Mouse (Mus musculus): ENCODE data around the gene Dapp1. TPM values are rescaled to one million over a fixed set of nuclear protein-coding genes. Genes with fewer than 3 reads are reported as not detected.

Dapp1 gene
- polyA plus RNA-seq, 1 experiment from 2014 or later, result 22.7 TPM

DNA sequence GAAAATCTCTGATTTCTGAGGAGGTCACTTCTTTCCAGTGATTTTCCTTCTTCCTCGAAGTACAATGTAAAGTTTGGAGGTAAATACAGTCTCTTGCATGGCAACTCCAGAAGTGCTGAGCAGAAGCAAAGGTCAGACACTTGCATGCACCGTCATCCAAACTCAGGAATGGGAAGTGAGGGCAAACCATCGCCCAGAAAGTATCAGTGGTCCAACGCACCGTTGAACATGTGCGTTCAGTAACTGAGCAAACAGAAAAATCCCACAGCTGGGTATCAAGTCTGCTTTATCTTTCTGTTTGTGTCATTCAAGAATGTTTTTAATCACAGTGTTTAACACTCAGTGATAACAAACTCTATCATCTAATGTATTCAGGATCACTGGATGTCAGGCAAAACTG, 21.2 kb upstream of the Dapp1 start:
- no peak for ATAC-seq
- Histone ChIP-seq H3K4me1 (no peaks in the 10 kb centered on the region), H3K9ac (no peak overlapping the region), H3K9me3 (replicated peaks) (no peaks in the 10 kb centered on the region), H3K27me3 (replicated peaks) (no peaks in the 10 kb centered on the region), H3K4me3 (no peak overlapping the region), H3K36me3 (no peaks in the 10 kb centered on the region), H3K27ac (no peak overlapping the region), H3K4me2 (no peak overlapping the region)
- 59% methylated on average over 6 of the region's 6 CpGs for WGBS (ENCODE audit: insufficient replicate concordance)

- Histone ChIP-seq H3K9me3 (replicated peaks) (no peaks in the 10 kb centered on the region), H3K4me1 (no peaks in the 10 kb centered on the region), H3K9ac (no peak overlapping the region), H3K27me3 (replicated peaks) (no peaks in the 10 kb centered on the region), H3K27ac (no peak overlapping the region), H3K4me3 (no peak overlapping the region), H3K4me2 (no peak overlapping the region), H3K36me3 (no peaks in the 10 kb centered on the region)
- WGBS (ENCODE audit: insufficient replicate concordance), result 51% methylated on average over 4 of the region's 4 CpGs
- ATAC-seq, result no peak
Measured at GRCm38 (mm10) chr3:138001865-138002264, 20.5 kb upstream of the Dapp1 start.

GRCm38 (mm10) chr3:138000724-138001069, 19.4 kb upstream of the Dapp1 start:
- H3K4me1 ChIP-seq, result no peaks in the 10 kb centered on the region
- H3K9me3 ChIP-seq (replicated peaks), result no peaks in the 10 kb centered on the region
- WGBS (ENCODE audit: insufficient replicate concordance), result 50% methylated on average over 4 of the region's 4 CpGs
- peak; percentile 27; the same call in 1 of the 2 replicates for ATAC-seq
- no peak overlapping the region for H3K4me3 ChIP-seq
- H3K27me3 ChIP-seq (replicated peaks), result no peaks in the 10 kb centered on the region
- no peak overlapping the region for H3K27ac ChIP-seq
- H3K9ac ChIP-seq, result no peak overlapping the region
- no peak overlapping the region for H3K4me2 ChIP-seq
- no peaks in the 10 kb centered on the region for H3K36me3 ChIP-seq

DNA sequence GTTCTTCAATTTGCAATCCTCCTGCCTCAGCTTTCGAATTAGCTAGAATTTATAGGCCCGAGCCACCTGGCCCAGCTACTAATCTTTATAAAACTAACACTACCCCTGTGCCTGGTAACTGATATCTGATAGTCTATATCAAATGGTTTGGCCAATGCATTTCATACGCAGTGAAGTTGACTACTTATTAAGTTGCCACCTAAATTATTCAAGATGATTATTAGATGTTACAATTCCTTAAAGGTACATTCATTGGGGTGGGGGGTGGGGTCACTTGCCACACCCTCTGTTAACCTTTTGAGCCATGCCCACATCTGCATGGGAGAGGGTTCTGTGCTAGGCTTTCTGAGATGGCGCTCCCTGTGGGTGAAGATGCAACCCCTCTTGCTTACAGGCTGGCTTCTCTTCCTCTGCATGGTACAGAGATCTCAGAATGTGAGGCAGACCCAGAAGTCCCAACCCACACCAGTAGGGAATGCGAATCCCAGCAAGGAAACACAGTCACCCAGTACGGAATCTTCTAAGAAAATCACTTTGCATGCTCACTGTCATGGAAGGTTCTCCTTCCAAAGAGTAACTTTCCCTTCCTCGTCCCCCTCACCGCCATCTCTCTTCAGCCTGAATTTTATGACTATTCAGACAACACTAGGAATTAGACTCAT, 18.8 kb upstream of the Dapp1 start:
- H3K4me2 ChIP-seq, result no peak overlapping the region
- 76% methylated on average over 8 of the region's 8 CpGs for WGBS (ENCODE audit: insufficient replicate concordance)
- no peak for ATAC-seq

GRCm38 (mm10) chr3:137999224-137999790, 18.0 kb upstream of the Dapp1 start:
- 0 out of 2 replicates have a peak, but pooled peaks cover 6% of the 10 kb centered on the region for H3K27me3 ChIP-seq (replicated peaks)
- no peaks in the 10 kb centered on the region for H3K36me3 ChIP-seq
- no peak overlapping the region for H3K4me2 ChIP-seq
- no peak overlapping the region for H3K9ac ChIP-seq
- no peak overlapping the region for H3K4me3 ChIP-seq
- no peaks in the 10 kb centered on the region for H3K4me1 ChIP-seq
- no peak overlapping the region for H3K27ac ChIP-seq
- ATAC-seq, result no peak
- 64% methylated on average over 9 of the region's 9 CpGs for WGBS (ENCODE audit: insufficient replicate concordance)
- H3K9me3 ChIP-seq (replicated peaks), result no peaks in the 10 kb centered on the region

More for the DNA sequence above, 18.8 kb upstream of the Dapp1 start:
- H3K27me3 ChIP-seq (replicated peaks), result no peaks in the 10 kb centered on the region
- H3K36me3 ChIP-seq, result no peaks in the 10 kb centered on the region
- H3K9me3 ChIP-seq (replicated peaks), result no peaks in the 10 kb centered on the region
- no peak overlapping the region for H3K27ac ChIP-seq
- H3K4me3 ChIP-seq, result no peak overlapping the region
- no peaks in the 10 kb centered on the region for H3K4me1 ChIP-seq
- H3K9ac ChIP-seq, result no peak overlapping the region

DNA sequence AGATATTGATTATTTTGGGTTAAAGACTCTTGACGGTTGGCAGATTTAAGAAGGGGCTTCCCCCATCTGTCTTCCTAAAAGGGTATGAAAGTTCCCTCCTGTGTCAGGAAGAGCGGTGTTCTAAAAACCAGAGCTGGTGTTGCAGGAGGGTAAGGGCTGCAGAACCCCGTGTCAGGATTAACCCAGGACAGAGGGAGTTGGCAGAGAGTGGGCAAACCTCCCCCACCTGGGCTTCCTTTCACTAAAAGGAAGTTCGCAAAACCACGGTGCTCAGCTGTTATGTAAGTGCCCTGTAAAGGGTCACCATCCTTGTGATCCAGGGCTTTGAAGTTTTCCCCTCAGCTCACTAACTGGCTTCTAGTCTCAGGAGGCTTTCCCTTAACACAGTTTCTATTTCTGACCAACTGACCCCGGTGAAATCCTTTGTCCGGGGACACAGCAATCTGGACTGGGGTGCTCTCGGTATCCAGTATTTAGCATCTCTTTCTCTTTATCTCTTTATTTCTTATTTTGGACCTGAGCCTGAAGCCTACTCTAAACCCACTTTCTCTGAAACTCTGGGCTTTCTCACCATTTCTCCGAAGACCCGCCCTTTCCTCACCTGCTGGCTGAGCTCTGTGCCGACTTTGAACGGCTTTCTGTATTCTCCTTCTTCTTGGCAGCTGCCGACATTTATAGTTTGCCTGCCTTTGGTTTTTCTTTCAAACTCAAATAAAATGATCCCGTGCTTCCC, 17.3 kb upstream of the Dapp1 start:
- no peak overlapping the region for H3K27ac ChIP-seq

DNA sequence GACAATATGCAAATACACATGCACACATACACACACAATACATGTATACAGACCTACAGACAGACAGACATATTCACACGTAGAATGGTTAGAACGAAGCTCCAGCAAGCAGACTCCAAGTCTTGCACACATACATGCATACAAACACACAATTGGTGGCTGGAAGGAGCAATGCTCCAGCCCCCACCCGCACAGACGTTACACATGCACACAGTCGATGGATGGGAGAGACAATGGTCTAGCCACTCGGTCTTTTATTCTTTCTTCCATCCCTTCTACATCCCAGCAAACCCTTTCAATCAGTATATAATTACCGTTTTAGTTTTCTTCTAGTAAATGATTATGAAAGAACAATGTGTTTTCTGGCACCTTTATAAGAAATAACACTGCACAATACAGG, 14.1 kb upstream of the Dapp1 start:
- H3K9ac ChIP-seq, result no peak overlapping the region
- no peak overlapping the region for H3K4me3 ChIP-seq
- peaks cover 10% of the 10 kb centered on the region for H3K4me1 ChIP-seq
- no peaks in the 10 kb centered on the region for H3K36me3 ChIP-seq
- no peak for ATAC-seq
- WGBS (ENCODE audit: insufficient replicate concordance), result 72% methylated on average over 7 of the region's 7 CpGs
- no peak overlapping the region for H3K27ac ChIP-seq
- no peaks in the 10 kb centered on the region for H3K9me3 ChIP-seq (replicated peaks)
- H3K27me3 ChIP-seq (replicated peaks), result 0 out of 2 replicates have a peak, but pooled peaks cover 6% of the 10 kb centered on the region
- H3K4me2 ChIP-seq, result no peak overlapping the region

More for the DNA sequence above, 17.3 kb upstream of the Dapp1 start:
- ATAC-seq, result no peak
- Histone ChIP-seq H3K4me1 (no peaks in the 10 kb centered on the region), H3K36me3 (no peaks in the 10 kb centered on the region), H3K9me3 (replicated peaks) (no peaks in the 10 kb centered on the region), H3K4me2 (no peak overlapping the region), H3K9ac (no peak overlapping the region), H3K27me3 (replicated peaks) (0 out of 2 replicates have a peak, but pooled peaks cover 6% of the 10 kb centered on the region), H3K4me3 (no peak overlapping the region)
- 58% methylated on average over 14 of the region's 14 CpGs for WGBS (ENCODE audit: insufficient replicate concordance)

- no peak for ATAC-seq
- Histone ChIP-seq H3K9me3 (replicated peaks) (no peaks in the 10 kb centered on the region), H3K36me3 (no peaks in the 10 kb centered on the region), H3K4me3 (no peak overlapping the region), H3K9ac (no peak overlapping the region), H3K27me3 (replicated peaks) (0 out of 2 replicates have a peak, but pooled peaks cover 6% of the 10 kb centered on the region), H3K4me1 (peaks cover 10% of the 10 kb centered on the region), H3K27ac (no peak overlapping the region), H3K4me2 (no peak overlapping the region)
- 80% methylated on average over 2 of the region's 2 CpGs for WGBS (ENCODE audit: insufficient replicate concordance)
Measured at GRCm38 (mm10) chr3:137994196-137994595, 12.9 kb upstream of the Dapp1 start.

- Histone ChIP-seq H3K36me3 (no peaks in the 10 kb centered on the region), H3K27me3 (replicated peaks) (0 out of 2 replicates have a peak, but pooled peaks cover 6% of the 10 kb centered on the region), H3K9ac (no peak overlapping the region), H3K4me2 (no peak overlapping the region), H3K27ac (no peak overlapping the region), H3K4me3 (no peak overlapping the region), H3K9me3 (replicated peaks) (no peaks in the 10 kb centered on the region), H3K4me1 (peaks cover 10% of the 10 kb centered on the region)
- WGBS (ENCODE audit: insufficient replicate concordance), result 48% methylated on average over 5 of the region's 5 CpGs
- ATAC-seq, result no peak
Measured at GRCm38 (mm10) chr3:137992366-137992765, 11.0 kb upstream of the Dapp1 start.

GRCm38 (mm10) chr3:137991183-137991582, 9.8 kb upstream of the Dapp1 start:
- WGBS (ENCODE audit: insufficient replicate concordance), result 6% methylated on average over 11 of the region's 11 CpGs
- Histone ChIP-seq H3K36me3 (no peaks in the 10 kb centered on the region), H3K27me3 (replicated peaks) (0 out of 2 replicates have a peak, but pooled peaks cover 6% of the 10 kb centered on the region), H3K4me3 (no peak overlapping the region), H3K9me3 (replicated peaks) (no peaks in the 10 kb centered on the region), H3K4me2 (peak overlapping the region; percentile 25), H3K27ac (no peak overlapping the region), H3K9ac (no peak overlapping the region), H3K4me1 (peaks cover 10% of the 10 kb centered on the region)
- peak; percentile 90 for ATAC-seq

DNA sequence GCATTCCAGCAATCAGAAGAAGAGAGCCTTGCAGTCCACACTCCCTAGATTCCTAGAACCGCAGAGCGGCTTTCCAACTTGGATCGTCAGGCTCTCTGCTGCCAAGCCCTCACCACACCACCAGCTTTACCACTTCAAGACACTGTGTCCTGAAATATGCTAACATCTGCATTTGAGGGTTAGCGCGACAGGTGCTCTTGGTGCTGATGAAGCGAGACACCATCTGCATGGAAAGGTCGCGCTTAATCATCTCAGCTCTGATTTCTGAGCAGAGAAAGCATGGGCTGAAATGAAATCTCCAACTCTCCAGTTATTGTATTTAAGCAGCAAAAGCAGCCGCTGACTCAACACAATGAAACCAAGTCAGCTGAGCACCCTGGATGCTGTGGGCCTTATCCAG, 8.1 kb upstream of the Dapp1 start:
- no peak overlapping the region for H3K4me2 ChIP-seq
- 90% methylated on average over 9 of the region's 9 CpGs for WGBS (ENCODE audit: insufficient replicate concordance)
- ATAC-seq, result no peak
- no peak overlapping the region for H3K9ac ChIP-seq
- no peaks in the 10 kb centered on the region for H3K36me3 ChIP-seq
- peaks cover 10% of the 10 kb centered on the region for H3K4me1 ChIP-seq
- no peaks in the 10 kb centered on the region for H3K27me3 ChIP-seq (replicated peaks)
- no peak overlapping the region for H3K4me3 ChIP-seq
- H3K9me3 ChIP-seq (replicated peaks), result no peaks in the 10 kb centered on the region
- no peak overlapping the region for H3K27ac ChIP-seq
